Mouse (Mus musculus): ENCODE results near the gene Ttc7b.

- TF ChIP-seq POLR2A (IDR thresholded peaks at IDR 0.05; ENCODE audit: insufficient read depth, low read depth, low read length), result no peak
- no peak for TF ChIP-seq CTCF (IDR thresholded peaks at IDR 0.05)
Observed at GRCm38 (mm10) chr12:100297961-100298360, 222.7 kb downstream of the Ttc7b start.

All from heart, adult 2 months (tissue).